Mouse (Mus musculus) CD8-positive naive resting alpha-beta T cell, adult 2 months (primary cell): Measurements from ENCODE around the gene Lrrc10b.
A peak's percentile ranks its signal among the peaks of the same experiment; 100 is the strongest.

Experiments used
- DNase-seq, 2 experiments: peaks; one replicate each; pipeline ENCODE4 v3.0.0; 2022; ENCODE audit warnings: low read depth in 2 of 2, low spot score in 2 of 2

Lrrc10b gene

GRCm38 (mm10) chr19:10444685-10445369, 12.4 kb downstream of the Lrrc10b start:
- no peak for DNase-seq

- DNase-seq, result no peak
Measured at GRCm38 (mm10) chr19:10437521-10437920, 19.8 kb downstream of the Lrrc10b start.

- DNase-seq, result no peak
Measured at GRCm38 (mm10) chr19:10436726-10437125, 20.5 kb downstream of the Lrrc10b start.

GRCm38 (mm10) chr19:10435908-10436307, 21.4 kb downstream of the Lrrc10b start:
- peak in 1 of 2 experiments; percentile 15 for DNase-seq

GRCm38 (mm10) chr19:10434927-10435326, 22.3 kb downstream of the Lrrc10b start:
- DNase-seq, result no peak

- DNase-seq, result no peak
Measured at GRCm38 (mm10) chr19:10433879-10434540, 23.3 kb downstream of the Lrrc10b start.

GRCm38 (mm10) chr19:10433225-10433624, 24.0 kb downstream of the Lrrc10b start:
- DNase-seq, result no peak

GRCm38 (mm10) chr19:10431841-10432240, 25.4 kb downstream of the Lrrc10b start:
- DNase-seq, result no peak

GRCm38 (mm10) chr19:10431410-10431809, 25.9 kb downstream of the Lrrc10b start:
- DNase-seq, result no peak

- DNase-seq, result no peak
Measured at GRCm38 (mm10) chr19:10429371-10429770, 27.9 kb downstream of the Lrrc10b start.

- DNase-seq, result no peak
Measured at GRCm38 (mm10) chr19:10427431-10427830, 29.8 kb downstream of the Lrrc10b start.

- DNase-seq, result no peak
Measured at GRCm38 (mm10) chr19:10426793-10427192, 30.5 kb downstream of the Lrrc10b start.

- DNase-seq, result no peak
Measured at GRCm38 (mm10) chr19:10426312-10426711, 31.0 kb downstream of the Lrrc10b start.

- no peak for DNase-seq
Measured at GRCm38 (mm10) chr19:10425484-10426270, 31.6 kb downstream of the Lrrc10b start.

GRCm38 (mm10) chr19:10424751-10425150, 32.5 kb downstream of the Lrrc10b start:
- no peak for DNase-seq

GRCm38 (mm10) chr19:10421986-10422976, 35.0 kb downstream of the Lrrc10b start:
- no peak for DNase-seq

GRCm38 (mm10) chr19:10417436-10417835, 39.8 kb downstream of the Lrrc10b start:
- DNase-seq, result no peak

- DNase-seq, result no peak
Measured at GRCm38 (mm10) chr19:10416889-10417288, 40.4 kb downstream of the Lrrc10b start.

GRCm38 (mm10) chr19:10415508-10415907, 41.8 kb downstream of the Lrrc10b start:
- no peak for DNase-seq

- no peak for DNase-seq
Measured at GRCm38 (mm10) chr19:10413701-10414242, 43.5 kb downstream of the Lrrc10b start.
